Mouse (Mus musculus) midbrain, postnatal 0 days (tissue): ENCODE results near the gene Slc29a4. TPM values are rescaled to one million over a fixed set of nuclear protein-coding genes. Genes with fewer than 3 reads are reported as not detected.
A peak's percentile ranks its signal among the peaks of the same experiment; 100 is the strongest.

Experiments
- ATAC-seq: fragments of 200-750 bp; cut with Nextera tagmentation; 2 replicates; pipeline ENCODE4 v1.8.0; 2017; ENCODE audit warnings: moderate number of reproducible peaks, mild to moderate bottlenecking, moderate TSS enrichment, moderate library complexity; ENCODE audit not compliant: low FRiP score
- DNase-seq: peaks from one replicate; pipeline ENCODE4 v3.0.0-alpha.2; 2015; ENCODE audit warnings: low spot score
- H3K27ac ChIP-seq: fragments of 300-500 bp; sonication (generic); 2 replicates; pipeline ENCODE4 v1.5.1; 2014; ENCODE audit warnings: low read depth, mild to moderate bottlenecking, low read length, mixed read lengths
- H3K27me3 ChIP-seq: fragments of 300-500 bp; sonication (generic); 2 replicates; pipeline ENCODE4 v1.6.1; 2014; ENCODE audit warnings: low read length, control low read depth, mixed read lengths; ENCODE audit not compliant: insufficient read depth
- H3K36me3 ChIP-seq: fragments of 300-500 bp; sonication (generic); 2 replicates; pipeline ENCODE4 v1.6.1; 2014; ENCODE audit warnings: low read length, control low read depth, mixed read lengths; ENCODE audit not compliant: insufficient read depth
- H3K4me1 ChIP-seq: fragments of 300-500 bp; sonication (generic); 2 replicates; pipeline ENCODE4 v1.6.1; 2014; ENCODE audit warnings: mild to moderate bottlenecking, control low read depth, antibody characterized with exemption, low read length, mixed read lengths; ENCODE audit not compliant: insufficient read depth
- H3K4me2 ChIP-seq: fragments of 300-500 bp; sonication (generic); 2 replicates; pipeline ENCODE4 v1.6.1; 2014; ENCODE audit warnings: low read depth, mild to moderate bottlenecking, low read length, mixed read lengths; ENCODE audit not compliant: poor library complexity, severe bottlenecking
- H3K4me3 ChIP-seq: fragments of 300-500 bp; sonication (generic); 2 replicates; pipeline ENCODE4 v1.5.1; 2014; ENCODE audit warnings: low read depth, mild to moderate bottlenecking, low read length, moderate library complexity
- H3K9ac ChIP-seq: fragments of 300-500 bp; sonication (generic); replicated peaks from 2 replicates; pipeline ENCODE4 v1.6.1; 2014; ENCODE audit warnings: mild to moderate bottlenecking, low read length, moderate library complexity, mixed read lengths; ENCODE audit not compliant: poor library complexity, severe bottlenecking
- H3K9me3 ChIP-seq: fragments of 300-500 bp; sonication (generic); 2 replicates; pipeline ENCODE4 v1.6.1; 2016; ENCODE audit warnings: low read length, control low read depth
- CTCF ChIP-seq: IDR thresholded peaks from 2 replicates; pipeline ENCODE4 v1.5.1; 2016; ENCODE audit warnings: antibody characterized with exemption, mild to moderate bottlenecking
- WGBS: fragments of 180-500 bp; shearing (Covaris S2); extraction: QIAGEN DNeasy Blood & Tissue Kit; methylation state at CpG from one replicate; pipeline ENCODE4 v1.1.7; 2014; 5-methylcytosine and 5-hydroxymethylcytosine counted together
- polyA plus RNA-seq: library from polyadenylated mRNA; unstranded; fragments of >200 nt; fragmentation: Nextera tagmentation; extraction: Ambion mirVana; gene quantifications from 2 replicates; pipeline ENCODE4 v1.2.1, GENCODE M21; 2015
- total RNA-seq: library from RNA; depleted of rRNA; stranded (reverse); fragments of >200 nt; gene quantifications from 2 replicates; pipeline ENCODE4 v1.2.3, GENCODE M21; 2014

Slc29a4 gene
- total and polyA plus RNA-seq, 2 experiments from 2014 or later: 67.1 to 67.6 TPM

DNA sequence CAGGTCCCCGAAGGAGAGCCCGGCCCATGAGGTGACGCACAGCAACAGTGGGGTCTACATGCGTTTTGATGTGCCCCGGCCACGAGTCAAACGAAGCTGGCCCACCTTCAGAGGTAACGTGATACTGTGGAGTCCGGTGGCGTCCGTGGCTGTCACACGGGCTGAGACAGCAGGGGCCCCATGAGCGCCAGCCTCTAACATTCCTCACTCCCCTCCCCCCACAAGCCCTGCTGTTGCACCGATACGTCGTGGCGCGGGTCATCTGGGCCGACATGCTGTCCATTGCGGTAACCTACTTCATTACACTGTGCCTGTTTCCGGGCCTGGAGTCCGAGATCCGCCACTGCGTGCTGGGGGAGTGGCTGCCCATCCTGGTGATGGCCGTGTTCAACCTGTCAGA is 26.2 kb downstream of the Slc29a4 start:
- Histone ChIP-seq H3K27ac (no peak overlapping the region), H3K9ac (no peak overlapping the region), H3K27me3 (no peaks in the 10 kb centered on the region), H3K4me2 (no peak overlapping the region), H3K9me3 (no peaks in the 10 kb centered on the region), H3K4me3 (no peak overlapping the region), H3K36me3 (peaks cover 48% of the 10 kb centered on the region), H3K4me1 (no peaks in the 10 kb centered on the region)
- 76% methylated on average over 25 of the region's 25 CpGs for WGBS
- ATAC-seq (no peak), DNase-seq (no peak)
- TF ChIP-seq CTCF: no peak

DNA sequence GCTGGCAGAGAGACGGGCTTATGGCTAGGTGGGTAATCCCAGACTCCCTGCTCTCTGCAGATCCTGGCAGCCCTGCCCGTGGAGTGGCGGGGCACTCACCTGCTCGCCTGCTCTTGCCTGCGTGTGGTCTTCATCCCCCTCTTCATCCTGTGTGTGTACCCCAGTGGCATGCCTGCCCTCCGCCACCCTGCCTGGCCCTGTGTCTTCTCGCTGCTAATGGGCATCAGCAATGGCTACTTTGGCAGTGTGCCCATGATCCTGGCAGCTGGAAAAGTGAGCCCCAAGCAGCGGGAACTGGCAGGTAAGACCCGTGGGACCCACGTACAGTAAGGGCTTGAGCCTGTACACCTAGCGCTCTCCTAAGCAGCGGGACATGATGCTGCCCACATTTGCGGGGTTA is 27.6 kb downstream of the Slc29a4 start:
- WGBS: 88% methylated on average over 13 of the region's 13 CpGs

DNA sequence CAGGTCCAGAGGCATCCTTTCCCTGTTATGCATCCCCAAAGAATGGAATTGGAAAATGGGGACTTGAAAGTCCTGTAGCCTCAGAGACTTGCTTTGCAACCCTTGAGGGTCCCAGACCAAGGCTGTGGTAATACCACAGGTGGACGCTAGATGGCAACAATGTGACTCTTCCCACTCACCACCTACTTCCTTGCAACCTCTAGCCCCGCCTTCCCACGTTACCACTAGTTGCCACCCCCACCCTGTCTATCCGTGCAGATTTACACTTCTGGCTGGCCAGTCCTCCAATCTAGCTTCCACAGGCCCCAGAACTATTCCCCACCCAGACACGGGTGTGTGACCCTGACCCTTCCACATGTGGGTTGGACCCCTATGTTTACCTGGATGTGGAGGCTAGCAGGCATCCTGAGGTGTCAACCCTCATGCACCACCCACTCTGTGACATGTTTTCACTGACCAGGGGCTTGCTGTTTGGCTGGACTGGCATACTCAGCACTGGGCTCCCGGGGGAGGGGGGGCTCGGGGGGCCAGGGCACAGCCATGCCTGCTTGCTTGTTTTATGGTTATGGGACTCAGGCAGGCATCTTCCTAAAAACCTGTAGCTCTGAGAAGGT is 31.3 kb downstream of the Slc29a4 start:
- DNase-seq (peak; percentile 85), ATAC-seq (peak; percentile 66; the same call in 1 of the 2 replicates)
- Histone ChIP-seq H3K9ac (no peak overlapping the region), H3K9me3 (no peaks in the 10 kb centered on the region), H3K4me3 (no peak overlapping the region), H3K4me2 (no peak overlapping the region), H3K27me3 (no peaks in the 10 kb centered on the region), H3K27ac (peak overlapping the region; percentile 60; the same call in 1 of the 2 replicates), H3K36me3 (peaks cover 55% of the 10 kb centered on the region), H3K4me1 (no peaks in the 10 kb centered on the region; the same call in 1 of the 2 replicates)
- TF ChIP-seq CTCF: peak; percentile 90
- WGBS: 16% methylated on average over 7 of the region's 7 CpGs

More for the DNA sequence above, 27.6 kb downstream of the Slc29a4 start:
- DNase-seq: no peak
- H3K27me3 ChIP-seq: no peaks in the 10 kb centered on the region
- ATAC-seq: no peak
- H3K9ac ChIP-seq: no peak overlapping the region
- H3K4me1 ChIP-seq: no peaks in the 10 kb centered on the region; the same call in 1 of the 2 replicates
- H3K4me3 ChIP-seq: no peak overlapping the region
- peaks cover 36% of the 10 kb centered on the region for H3K36me3 ChIP-seq
- no peak overlapping the region for H3K4me2 ChIP-seq
- H3K27ac ChIP-seq: no peak overlapping the region
- H3K9me3 ChIP-seq: no peaks in the 10 kb centered on the region
- TF ChIP-seq CTCF: no peak

DNA sequence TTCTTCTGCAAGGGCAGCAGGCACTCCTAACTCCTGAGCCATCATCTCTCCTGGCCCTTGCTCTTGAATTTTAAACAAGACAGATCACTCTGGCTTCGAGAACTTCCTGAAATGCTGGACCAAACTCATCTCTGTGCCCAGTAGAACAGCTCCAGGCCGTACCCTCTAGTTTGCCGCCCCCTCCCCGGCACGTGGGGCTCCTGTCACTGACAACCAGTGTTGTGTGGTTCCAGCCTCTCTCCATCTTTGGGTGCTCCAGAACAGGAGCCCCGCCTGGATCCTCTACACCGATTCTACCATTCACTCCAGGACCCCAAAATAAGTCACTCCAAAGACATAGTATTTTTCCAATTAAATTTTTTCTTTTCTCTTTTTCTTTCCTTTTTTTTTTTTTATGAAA is 32.0 kb downstream of the Slc29a4 start:
- peaks cover 57% of the 10 kb centered on the region for H3K36me3 ChIP-seq
- ATAC-seq: no peak
- no peaks in the 10 kb centered on the region for H3K27me3 ChIP-seq
- H3K4me3 ChIP-seq: no peak overlapping the region
- no peak for DNase-seq
- no peak overlapping the region for H3K9ac ChIP-seq
- 93% methylated on average over 7 of the region's 7 CpGs for WGBS
- no peaks in the 10 kb centered on the region; the same call in 1 of the 2 replicates for H3K4me1 ChIP-seq
- H3K9me3 ChIP-seq: no peaks in the 10 kb centered on the region
- H3K27ac ChIP-seq: 0 out of 2 replicates have a peak overlapping the region, but pooled peaks have one; percentile 60
- H3K4me2 ChIP-seq: no peak overlapping the region
- no peak for TF ChIP-seq CTCF

DNA sequence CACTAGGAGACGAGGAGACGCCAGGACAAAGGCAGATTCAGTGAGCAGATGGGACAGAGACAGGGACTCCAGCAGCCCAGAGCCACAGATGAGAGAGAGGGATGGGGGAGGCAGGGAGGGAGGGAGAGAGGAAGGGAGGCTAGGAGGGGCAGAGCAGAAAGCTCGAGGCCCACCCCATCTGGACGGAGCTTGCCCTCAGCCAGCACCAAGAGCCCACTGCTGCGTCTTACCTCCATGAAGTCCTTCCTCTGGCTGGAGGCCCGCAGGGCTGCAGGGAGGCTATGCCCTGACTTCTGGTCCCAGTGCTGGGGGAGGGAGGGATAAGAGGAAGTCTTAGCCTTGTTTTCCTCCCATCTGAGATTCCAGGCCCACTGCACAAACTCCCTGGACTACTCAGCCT is 34.4 kb downstream of the Slc29a4 start:
- no peak overlapping the region for H3K4me2 ChIP-seq
- no peak for TF ChIP-seq CTCF
- DNase-seq (no peak), ATAC-seq (no peak)
- H3K27me3 ChIP-seq: no peaks in the 10 kb centered on the region
- no peaks in the 10 kb centered on the region; the same call in 1 of the 2 replicates for H3K4me1 ChIP-seq
- no peak overlapping the region for H3K27ac ChIP-seq
- 86% methylated on average over 6 of the region's 6 CpGs for WGBS
- H3K36me3 ChIP-seq: peaks cover 67% of the 10 kb centered on the region
- no peak overlapping the region for H3K4me3 ChIP-seq
- H3K9me3 ChIP-seq: no peaks in the 10 kb centered on the region
- H3K9ac ChIP-seq: no peak overlapping the region

DNA sequence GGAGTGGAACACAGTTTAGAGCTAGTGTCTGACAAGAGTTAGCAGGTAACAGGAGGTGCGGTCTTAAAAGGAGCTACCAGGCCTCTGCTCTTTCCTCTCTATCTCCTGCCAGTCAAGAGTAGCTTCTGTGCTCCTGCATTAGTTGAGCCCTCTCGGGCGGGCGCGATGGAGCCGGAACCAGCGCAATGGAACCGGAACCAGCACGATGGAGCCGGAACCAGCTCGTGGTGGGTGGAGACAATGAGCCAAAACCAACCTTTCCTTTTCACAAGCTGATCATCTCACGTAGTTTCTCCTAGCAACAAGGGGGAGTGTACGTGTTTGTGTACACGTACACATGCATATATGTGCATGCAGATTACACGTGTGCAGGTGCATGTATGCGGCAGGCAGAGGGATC is 36.0 kb downstream of the Slc29a4 start:
- ATAC-seq: no peak
- TF ChIP-seq CTCF: no peak
- Histone ChIP-seq H3K4me2 (no peak overlapping the region), H3K4me3 (no peak overlapping the region), H3K9ac (no peak overlapping the region), H3K27ac (no peak overlapping the region), H3K4me1 (no peaks in the 10 kb centered on the region; the same call in 1 of the 2 replicates), H3K36me3 (peaks cover 75% of the 10 kb centered on the region), H3K27me3 (no peaks in the 10 kb centered on the region), H3K9me3 (no peaks in the 10 kb centered on the region)
- DNase-seq: no peak
- 97% methylated on average over 16 of the region's 16 CpGs for WGBS
